Mouse (Mus musculus): ENCODE measurements around the gene Cep83. TPM values are rescaled to one million over a fixed set of nuclear protein-coding genes. Genes with fewer than 3 reads are reported as not detected.
"Not testable (repeated sequence)": the region's sequence is repeated elsewhere in the genome, so short reads cannot be mapped to it uniquely, and the experiment has no call there.

Gene Cep83
- total and polyA plus RNA-seq, 3 experiments: 10.0 to 37.9 (median 33.0) TPM

DNA sequence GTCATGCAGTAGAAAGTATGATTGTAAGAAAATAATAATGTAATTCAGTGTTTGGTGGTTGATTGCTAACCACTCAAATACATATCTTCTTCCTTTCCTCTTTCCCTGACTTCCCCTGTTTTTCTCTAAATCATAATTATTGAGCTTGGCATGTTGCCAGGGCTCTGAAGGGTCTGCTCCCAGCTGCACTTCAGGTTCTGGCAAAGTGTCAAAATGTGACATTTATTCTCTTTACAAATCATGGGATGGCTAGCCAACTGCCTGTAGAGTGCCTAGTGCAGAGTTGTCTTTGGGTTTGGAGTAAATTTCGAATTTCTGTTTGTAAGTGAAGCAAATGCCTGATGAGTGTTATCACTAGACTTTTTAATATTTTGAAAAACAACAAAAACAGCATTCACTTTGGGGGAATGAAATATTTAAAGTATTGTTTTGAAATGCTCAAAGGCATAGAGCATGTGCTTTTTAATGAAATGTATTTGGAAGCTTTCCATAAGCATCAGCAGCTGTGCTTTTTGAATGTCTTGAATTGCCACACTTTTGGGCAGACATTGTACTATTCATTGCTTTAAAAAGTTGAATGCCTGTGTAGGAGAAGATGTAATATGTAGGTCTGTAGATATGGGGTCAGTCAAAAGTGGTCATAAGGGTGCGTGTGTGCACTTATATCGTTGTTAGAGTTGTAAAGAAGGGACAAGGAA lies 21.3 kb downstream of the Cep83 start:
- no peak overlapping the region for H3K4me3 ChIP-seq (ENCODE audit: low read depth, low read length)
- H3K9me3 ChIP-seq (replicated peaks): no peaks in the 10 kb centered on the region; the same call in 1 of the 2 replicates
- no peak for TF ChIP-seq POLR2AphosphoS5 (IDR thresholded peaks at IDR 0.05; ENCODE audit: insufficient replicate concordance, low read depth, low read length)
- no peak for TF ChIP-seq TAL1 (conservative IDR thresholded peaks at IDR 0.05; ENCODE audit: low read depth, low read length)
- TF ChIP-seq CTCF (IDR thresholded peaks at IDR 0.05; ENCODE audit: low read depth, low read length): no peak
- TF ChIP-seq GATA2 (IDR thresholded peaks at IDR 0.05; ENCODE audit: borderline replicate concordance, low read depth, low read length): no peak
- TF ChIP-seq GATA1 (IDR thresholded peaks at IDR 0.05; ENCODE audit: borderline replicate concordance, low read length): no peak
- H3K4me1 ChIP-seq (ENCODE audit: insufficient read depth, low read depth, low read length): peaks cover 18% of the 10 kb centered on the region
- no peak for ATAC-seq (ENCODE audit: extremely low read depth, insufficient number of reproducible peaks, low FRiP score, poor library complexity, severe bottlenecking)
- no peak for DNase-seq (ENCODE audit: low spot score)
- no peaks in the 10 kb centered on the region for H3K27me3 ChIP-seq (ENCODE audit: insufficient read depth, low read length)
- peaks cover 3% of the 10 kb centered on the region for H3K36me3 ChIP-seq (replicated peaks)

- TF ChIP-seq CTCF (IDR thresholded peaks at IDR 0.05; ENCODE audit: low read depth, low read length) (no peak), GATA1 (IDR thresholded peaks at IDR 0.05; ENCODE audit: borderline replicate concordance, low read length) (no peak), POLR2AphosphoS5 (IDR thresholded peaks at IDR 0.05; ENCODE audit: insufficient replicate concordance, low read depth, low read length) (no peak), GATA2 (IDR thresholded peaks at IDR 0.05; ENCODE audit: borderline replicate concordance, low read depth, low read length) (no peak), TAL1 (conservative IDR thresholded peaks at IDR 0.05; ENCODE audit: low read depth, low read length) (no peak)
- no peaks in the 10 kb centered on the region for H3K27me3 ChIP-seq (ENCODE audit: insufficient read depth, low read length)
- H3K4me1 ChIP-seq (ENCODE audit: insufficient read depth, low read depth, low read length): peaks cover 16% of the 10 kb centered on the region
- H3K36me3 ChIP-seq (replicated peaks): peaks cover 3% of the 10 kb centered on the region
- DNase-seq (ENCODE audit: low spot score) (no peak), ATAC-seq (ENCODE audit: extremely low read depth, insufficient number of reproducible peaks, low FRiP score, poor library complexity, severe bottlenecking) (no peak)
- H3K9me3 ChIP-seq (replicated peaks): no peaks in the 10 kb centered on the region; the same call in 1 of the 2 replicates
- H3K4me3 ChIP-seq (ENCODE audit: low read depth, low read length): no peak overlapping the region
Measured at GRCm38 (mm10) chr10:94710320-94710695, 21.9 kb downstream of the Cep83 start.

DNA sequence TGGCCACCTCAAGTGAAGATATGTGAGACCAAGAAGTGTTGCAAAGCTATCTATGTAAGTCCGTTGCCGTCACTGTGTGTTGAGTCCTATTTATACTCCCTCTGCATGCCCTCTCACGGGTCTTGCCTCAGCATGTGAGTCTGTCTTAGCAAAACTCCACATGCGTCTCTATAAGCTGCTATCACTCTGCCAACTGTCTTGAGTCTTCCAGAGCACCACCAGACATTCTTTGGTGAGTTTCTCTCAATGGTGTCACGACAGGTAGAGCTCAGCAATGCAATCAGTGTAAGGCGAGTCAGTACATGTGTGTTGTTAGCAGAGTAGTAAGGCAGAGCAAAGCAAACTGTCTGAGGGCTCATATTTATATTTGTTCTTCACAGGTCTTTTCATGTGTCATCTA lies 31.8 kb downstream of the Cep83 start:
- DNase-seq (ENCODE audit: low spot score): no peak
- no peak overlapping the region for H3K4me3 ChIP-seq (ENCODE audit: low read depth, low read length)
- TF ChIP-seq CTCF (IDR thresholded peaks at IDR 0.05; ENCODE audit: low read depth, low read length) (no peak), TAL1 (conservative IDR thresholded peaks at IDR 0.05; ENCODE audit: low read depth, low read length) (no peak), POLR2AphosphoS5 (IDR thresholded peaks at IDR 0.05; ENCODE audit: insufficient replicate concordance, low read depth, low read length) (no peak), GATA2 (IDR thresholded peaks at IDR 0.05; ENCODE audit: borderline replicate concordance, low read depth, low read length) (no peak), GATA1 (IDR thresholded peaks at IDR 0.05; ENCODE audit: borderline replicate concordance, low read length) (no peak)
- ATAC-seq (ENCODE audit: extremely low read depth, insufficient number of reproducible peaks, low FRiP score, poor library complexity, severe bottlenecking): no peak
- H3K4me1 ChIP-seq (ENCODE audit: insufficient read depth, low read depth, low read length): peaks cover 4% of the 10 kb centered on the region; the same call in 1 of the 2 replicates
- peaks cover 29% of the 10 kb centered on the region for H3K36me3 ChIP-seq (replicated peaks)
- H3K27me3 ChIP-seq (ENCODE audit: insufficient read depth, low read length): no peaks in the 10 kb centered on the region
- H3K9me3 ChIP-seq (replicated peaks): no peaks in the 10 kb centered on the region

DNA sequence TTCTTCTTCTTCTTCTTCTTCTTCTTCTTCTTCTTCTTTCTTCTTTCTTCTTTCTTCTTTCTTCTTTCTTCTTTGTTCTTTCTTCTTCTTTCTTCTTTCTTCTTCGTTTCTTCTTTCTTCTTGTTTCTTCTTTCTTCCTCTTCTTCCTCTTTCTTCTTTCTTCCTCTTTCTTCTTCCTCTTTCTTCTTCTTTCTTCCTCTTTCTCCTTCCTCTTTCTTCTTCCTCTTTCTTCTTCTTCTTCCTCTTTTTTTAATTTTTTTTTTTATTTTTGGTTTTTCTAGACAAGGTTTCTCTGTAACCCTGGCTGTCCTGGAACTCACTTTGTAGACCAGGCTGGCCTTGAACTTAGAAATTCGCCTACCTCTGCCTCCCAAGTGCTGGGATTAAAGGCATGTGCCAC lies 39.6 kb downstream of the Cep83 start:
- H3K27me3 ChIP-seq (ENCODE audit: insufficient read depth, low read length); H3K4me3 ChIP-seq (ENCODE audit: low read depth, low read length); ATAC-seq (ENCODE audit: extremely low read depth, insufficient number of reproducible peaks, low FRiP score, poor library complexity, severe bottlenecking); H3K9me3 ChIP-seq (replicated peaks); DNase-seq (ENCODE audit: low spot score): not testable (repeated sequence)
- Histone ChIP-seq H3K36me3 (replicated peaks) (peaks cover 29% of the 10 kb centered on the region), H3K4me1 (ENCODE audit: insufficient read depth, low read depth, low read length) (peaks cover 10% of the 10 kb centered on the region)

DNA sequence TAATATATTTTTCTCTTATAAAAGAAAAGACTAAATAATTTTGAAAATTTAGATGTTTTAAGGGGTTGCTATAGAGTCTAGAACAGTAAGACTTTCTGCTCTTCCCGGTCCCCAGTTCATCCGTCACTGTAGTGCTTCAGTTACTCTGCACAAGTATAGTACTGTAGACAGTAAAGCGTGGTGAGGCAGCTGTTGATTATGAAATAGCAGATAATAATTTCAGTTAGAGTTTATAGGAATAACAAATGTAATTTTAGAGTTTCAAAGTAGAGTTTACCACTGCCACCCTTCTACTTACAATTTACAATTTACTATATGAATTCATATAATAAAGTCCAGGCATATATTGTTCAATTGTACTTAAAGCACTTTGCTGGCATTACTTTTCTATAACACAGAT lies 42.0 kb downstream of the Cep83 start:
- TF ChIP-seq POLR2AphosphoS5 (IDR thresholded peaks at IDR 0.05; ENCODE audit: insufficient replicate concordance, low read depth, low read length) (no peak), CTCF (IDR thresholded peaks at IDR 0.05; ENCODE audit: low read depth, low read length) (no peak), GATA2 (IDR thresholded peaks at IDR 0.05; ENCODE audit: borderline replicate concordance, low read depth, low read length) (no peak)
- DNase-seq (ENCODE audit: low spot score): no peak
- ATAC-seq (ENCODE audit: extremely low read depth, insufficient number of reproducible peaks, low FRiP score, poor library complexity, severe bottlenecking): no peak

DNA sequence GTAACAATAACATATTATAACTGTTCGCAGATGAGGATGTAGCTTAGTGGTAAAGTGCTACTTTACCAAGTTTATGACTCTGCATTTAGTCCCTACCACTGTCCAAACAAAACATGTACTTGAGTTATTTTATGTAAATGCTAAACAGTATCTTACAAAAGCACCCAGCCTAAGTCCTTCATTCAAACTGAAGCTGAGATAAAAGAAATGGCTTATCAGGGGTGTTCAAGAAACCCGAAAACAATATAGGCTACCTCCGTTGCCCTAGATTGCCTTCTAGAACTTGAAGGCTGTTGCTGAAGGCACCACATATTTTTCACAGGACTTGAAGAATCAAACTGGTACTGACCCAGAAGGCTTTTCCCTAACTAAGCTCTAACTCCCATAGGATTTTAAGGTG lies 46.4 kb downstream of the Cep83 start:
- DNase-seq (ENCODE audit: low spot score): no peak
- peaks cover 3% of the 10 kb centered on the region; the same call in 1 of the 2 replicates for H3K4me1 ChIP-seq (ENCODE audit: insufficient read depth, low read depth, low read length)
- H3K4me3 ChIP-seq (ENCODE audit: low read depth, low read length): no peak overlapping the region
- no peaks in the 10 kb centered on the region for H3K9me3 ChIP-seq (replicated peaks)
- no peak for TF ChIP-seq CTCF (IDR thresholded peaks at IDR 0.05; ENCODE audit: low read depth, low read length)
- TF ChIP-seq TAL1 (conservative IDR thresholded peaks at IDR 0.05; ENCODE audit: low read depth, low read length): no peak
- TF ChIP-seq POLR2AphosphoS5 (IDR thresholded peaks at IDR 0.05; ENCODE audit: insufficient replicate concordance, low read depth, low read length): no peak
- TF ChIP-seq GATA1 (IDR thresholded peaks at IDR 0.05; ENCODE audit: borderline replicate concordance, low read length): no peak
- no peak for TF ChIP-seq GATA2 (IDR thresholded peaks at IDR 0.05; ENCODE audit: borderline replicate concordance, low read depth, low read length)
- ATAC-seq (ENCODE audit: extremely low read depth, insufficient number of reproducible peaks, low FRiP score, poor library complexity, severe bottlenecking): no peak
- no peaks in the 10 kb centered on the region for H3K27me3 ChIP-seq (ENCODE audit: insufficient read depth, low read length)
- peaks cover 23% of the 10 kb centered on the region for H3K36me3 ChIP-seq (replicated peaks)

More for the DNA sequence above, 42.0 kb downstream of the Cep83 start:
- H3K27me3 ChIP-seq (ENCODE audit: insufficient read depth, low read length): no peaks in the 10 kb centered on the region
- peaks cover 13% of the 10 kb centered on the region for H3K4me1 ChIP-seq (ENCODE audit: insufficient read depth, low read depth, low read length)
- peaks cover 24% of the 10 kb centered on the region for H3K36me3 ChIP-seq (replicated peaks)
- no peaks in the 10 kb centered on the region for H3K9me3 ChIP-seq (replicated peaks)
- no peak overlapping the region for H3K4me3 ChIP-seq (ENCODE audit: low read depth, low read length)
